Mouse (Mus musculus) granulocyte monocyte progenitor cell, adult 5-6 weeks (primary cell): ENCODE results near the gene Slc51a. TPM values are rescaled to one million over a fixed set of nuclear protein-coding genes. Genes with fewer than 3 reads are reported as not detected.
A peak's percentile ranks its signal among the peaks of the same experiment; 100 is the strongest.
"Not testable (repeated sequence)": the region's sequence is repeated elsewhere in the genome, so short reads cannot be mapped to it uniquely, and the experiment has no call there.

Source experiments
- ATAC-seq: replicated peaks from 2 replicates; pipeline ENCODE4 v1.8.0; 2016; ENCODE audit warnings: mild to moderate bottlenecking, moderate TSS enrichment, inconsistent platforms; ENCODE audit not compliant: poor library complexity, severe bottlenecking
- total RNA-seq, 2 experiments: library from RNA; stranded (forward) in 1 of 2; stranded (reverse) in 1 of 2; fragments of 200-712, 200-1000 nt in 1 of 2; fragments of >200 nt in 1 of 2; fragmentation: Nextera tagmentation in 1 of 2; gene quantifications; 2 replicates each; pipeline ENCODE4 v1.2.3; 2014 to 2017

Slc51a gene
- total RNA-seq, 2 experiments from 2014 or later: 0.05 TPM; not detected in 1

GRCm38 (mm10) chr16:32472276-32473015, 15.2 kb downstream of the Slc51a start:
- no peak for ATAC-seq

GRCm38 (mm10) chr16:32469404-32470105, 18.1 kb downstream of the Slc51a start:
- no peak for ATAC-seq

- peak; percentile 70 for ATAC-seq
Measured at GRCm38 (mm10) chr16:32468488-32468887, 19.2 kb downstream of the Slc51a start.

- ATAC-seq: no peak
Measured at GRCm38 (mm10) chr16:32464908-32465307, 22.8 kb downstream of the Slc51a start.

- no peak for ATAC-seq
Measured at GRCm38 (mm10) chr16:32463426-32463825, 24.3 kb downstream of the Slc51a start.

- ATAC-seq: no peak
Measured at GRCm38 (mm10) chr16:32462950-32463349, 24.7 kb downstream of the Slc51a start.

GRCm38 (mm10) chr16:32461713-32462112, 26.0 kb downstream of the Slc51a start:
- ATAC-seq: no peak

- peak; percentile 50; the same call in 1 of the 2 replicates for ATAC-seq
Measured at GRCm38 (mm10) chr16:32460518-32460917, 27.2 kb downstream of the Slc51a start.

- ATAC-seq: peak; percentile 90
Measured at GRCm38 (mm10) chr16:32457589-32458386, 29.9 kb downstream of the Slc51a start.

GRCm38 (mm10) chr16:32456761-32457160, 30.9 kb downstream of the Slc51a start:
- ATAC-seq: no peak

GRCm38 (mm10) chr16:32456086-32456485, 31.6 kb downstream of the Slc51a start:
- ATAC-seq: no peak

- no peak for ATAC-seq
Measured at GRCm38 (mm10) chr16:32454646-32455045, 33.0 kb downstream of the Slc51a start.

- ATAC-seq: no peak
Measured at GRCm38 (mm10) chr16:32453102-32453501, 34.6 kb downstream of the Slc51a start.

- no peak for ATAC-seq
Measured at GRCm38 (mm10) chr16:32450133-32450532, 37.5 kb downstream of the Slc51a start.

- no peak for ATAC-seq
Measured at GRCm38 (mm10) chr16:32449665-32450064, 38.0 kb downstream of the Slc51a start.

GRCm38 (mm10) chr16:32446563-32447138, 41.0 kb downstream of the Slc51a start:
- no peak for ATAC-seq

GRCm38 (mm10) chr16:32445558-32445957, 42.1 kb downstream of the Slc51a start:
- ATAC-seq: no peak

- not testable (repeated sequence) for ATAC-seq
Measured at GRCm38 (mm10) chr16:32444615-32445014, 43.1 kb downstream of the Slc51a start.

GRCm38 (mm10) chr16:32441432-32441831, 46.2 kb downstream of the Slc51a start:
- ATAC-seq: no peak

- ATAC-seq: no peak
Measured at GRCm38 (mm10) chr16:32437266-32437665, 50.4 kb downstream of the Slc51a start.
